Mouse (Mus musculus) limb, embryonic 14.5 days (tissue): ENCODE data around the gene Cfap73. TPM values are rescaled to one million over a fixed set of nuclear protein-coding genes. Genes with fewer than 3 reads are reported as not detected.

Experiments used
- ATAC-seq: fragments of 200-750 bp; cut with Nextera tagmentation; 2 replicates; pipeline ENCODE4 v1.8.0; 2017; ENCODE audit warnings: low read depth, moderate number of reproducible peaks, moderate TSS enrichment; ENCODE audit not compliant: low FRiP score
- DNase-seq: peaks from one replicate; pipeline ENCODE4 v3.0.0-alpha.2; 2015; ENCODE audit warnings: low spot score
- H3K27ac ChIP-seq: fragments of 300-500 bp; sonication (generic); replicated peaks from 2 replicates; pipeline ENCODE4 v1.5.1; 2014; ENCODE audit warnings: low read depth, mild to moderate bottlenecking, low read length, moderate library complexity, mixed read lengths
- H3K27me3 ChIP-seq: fragments of 300-500 bp; sonication (generic); 2 replicates; pipeline ENCODE4 v1.6.1; 2014; ENCODE audit warnings: low read length, mixed read lengths; ENCODE audit not compliant: control insufficient read depth, insufficient read depth
- H3K36me3 ChIP-seq: fragments of 300-500 bp; sonication (generic); 2 replicates; pipeline ENCODE4 v1.6.1; 2014; ENCODE audit warnings: mild to moderate bottlenecking, low read length, moderate library complexity, mixed read lengths; ENCODE audit not compliant: control insufficient read depth, insufficient read depth
- H3K4me1 ChIP-seq: fragments of 300-500 bp; sonication (generic); 2 replicates; pipeline ENCODE4 v1.6.1; 2014; ENCODE audit warnings: antibody characterized with exemption, low read length, mixed read lengths; ENCODE audit not compliant: control insufficient read depth, insufficient read depth
- H3K4me2 ChIP-seq: fragments of 300-500 bp; sonication (generic); replicated peaks from 2 replicates; pipeline ENCODE4 v1.6.1; 2014; ENCODE audit warnings: low read depth, mild to moderate bottlenecking, low read length, moderate library complexity; ENCODE audit not compliant: severe bottlenecking
- H3K4me3 ChIP-seq: fragments of 300-500 bp; sonication (generic); replicated peaks from 2 replicates; pipeline ENCODE4 v1.5.1; 2014; ENCODE audit warnings: low read length
- H3K9ac ChIP-seq: fragments of 300-500 bp; sonication (generic); 2 replicates; pipeline ENCODE4 v1.6.1; 2014; ENCODE audit warnings: mild to moderate bottlenecking, low read depth, low read length, moderate library complexity; ENCODE audit not compliant: severe bottlenecking
- H3K9me3 ChIP-seq: fragments of 300-500 bp; sonication (generic); 2 replicates; pipeline ENCODE4 v1.6.1; 2016; ENCODE audit warnings: low read length; ENCODE audit not compliant: control insufficient read depth
- POLR2A ChIP-seq: fragments of 200-500 bp; IDR thresholded peaks from 2 replicates; pipeline ENCODE4 v1.8.0; 2012; ENCODE audit warnings: inconsistent platforms, mild to moderate bottlenecking, moderate library complexity, borderline replicate concordance; ENCODE audit not compliant: insufficient read depth, insufficient read length; ENCODE audit errors: extremely low read depth
- WGBS: fragments of 180-500 bp; shearing (Covaris S2); extraction: QIAGEN DNeasy Blood & Tissue Kit; methylation state at CpG from one replicate; pipeline ENCODE4 v1.1.7; 2014; 5-methylcytosine and 5-hydroxymethylcytosine counted together
- polyA plus RNA-seq, 2 experiments: library from polyadenylated mRNA; depleted of rRNA in 1 of 2; stranded (reverse) in 1 of 2; unstranded in 1 of 2; fragments of >200 nt; fragmentation: Nextera tagmentation in 1 of 2; extraction: Ambion mirVana in 1 of 2; gene quantifications; 2 replicates each; pipeline versions ENCODE4 v1.2.1 to v1.2.3; 2012 to 2014

The Cfap73 gene
- polyA plus RNA-seq, 2 experiments = not detected

DNA sequence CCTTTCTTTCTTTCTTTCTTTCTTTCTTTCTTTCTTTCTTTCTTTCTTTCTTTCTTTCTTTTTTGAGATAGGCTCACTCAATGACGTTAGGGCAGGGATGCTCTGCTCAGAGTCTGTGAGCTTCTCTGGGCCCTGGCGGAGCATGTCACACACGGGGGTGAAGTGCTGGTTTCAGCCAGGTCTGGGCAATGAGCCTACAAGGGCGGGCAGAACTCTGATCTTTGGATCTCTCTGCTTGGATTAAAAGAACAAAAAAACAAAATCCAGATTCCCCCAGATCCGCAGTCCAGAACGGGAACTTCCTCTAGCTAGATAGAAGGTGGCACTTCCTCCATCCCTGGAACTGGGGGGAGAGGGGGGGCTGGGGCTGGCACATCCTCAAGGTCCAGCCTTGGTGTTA, 11.8 kb upstream of the Cfap73 start:
- Histone ChIP-seq H3K4me1 (peaks cover 3% of the 10 kb centered on the region; the same call in 1 of the 2 replicates), H3K4me3 (no peak overlapping the region), H3K9me3 (no peaks in the 10 kb centered on the region), H3K27ac (no peak overlapping the region), H3K9ac (no peak overlapping the region), H3K27me3 (peaks cover 36% of the 10 kb centered on the region), H3K36me3 (no peaks in the 10 kb centered on the region), H3K4me2 (no peak overlapping the region)
- ATAC-seq (no peak), DNase-seq (no peak)
- WGBS = 52% methylated on average over 6 of the region's 6 CpGs
- no peak for TF ChIP-seq POLR2A

DNA sequence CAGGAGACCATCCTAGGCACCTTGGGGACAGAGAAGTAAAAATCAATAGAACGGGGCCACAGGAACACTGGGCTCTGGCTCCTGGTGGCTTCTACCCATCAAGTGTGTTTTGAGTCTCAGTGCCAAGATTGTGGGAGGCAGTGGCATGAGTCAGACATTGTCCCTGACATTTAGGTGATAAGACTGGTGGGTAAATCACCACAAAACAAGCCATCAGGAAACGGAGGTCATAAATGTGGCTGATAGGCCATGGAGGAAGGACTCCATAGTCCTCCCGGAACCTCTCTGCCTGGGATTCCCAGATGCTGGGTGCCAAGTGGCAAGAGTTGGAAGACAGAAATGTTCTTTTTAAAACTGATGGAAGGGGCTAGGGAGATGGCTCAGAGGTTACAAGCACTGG, 10.2 kb upstream of the Cfap73 start:
- DNase-seq (no peak), ATAC-seq (no peak)
- no peak overlapping the region for H3K27ac ChIP-seq
- WGBS = 73% methylated on average over 3 of the region's 3 CpGs
- no peak overlapping the region for H3K4me3 ChIP-seq
- H3K9me3 ChIP-seq = no peaks in the 10 kb centered on the region
- peaks cover 3% of the 10 kb centered on the region; the same call in 1 of the 2 replicates for H3K4me1 ChIP-seq
- no peak overlapping the region for H3K4me2 ChIP-seq
- TF ChIP-seq POLR2A = no peak
- no peaks in the 10 kb centered on the region for H3K36me3 ChIP-seq
- H3K9ac ChIP-seq = no peak overlapping the region
- H3K27me3 ChIP-seq = peaks cover 21% of the 10 kb centered on the region

DNA sequence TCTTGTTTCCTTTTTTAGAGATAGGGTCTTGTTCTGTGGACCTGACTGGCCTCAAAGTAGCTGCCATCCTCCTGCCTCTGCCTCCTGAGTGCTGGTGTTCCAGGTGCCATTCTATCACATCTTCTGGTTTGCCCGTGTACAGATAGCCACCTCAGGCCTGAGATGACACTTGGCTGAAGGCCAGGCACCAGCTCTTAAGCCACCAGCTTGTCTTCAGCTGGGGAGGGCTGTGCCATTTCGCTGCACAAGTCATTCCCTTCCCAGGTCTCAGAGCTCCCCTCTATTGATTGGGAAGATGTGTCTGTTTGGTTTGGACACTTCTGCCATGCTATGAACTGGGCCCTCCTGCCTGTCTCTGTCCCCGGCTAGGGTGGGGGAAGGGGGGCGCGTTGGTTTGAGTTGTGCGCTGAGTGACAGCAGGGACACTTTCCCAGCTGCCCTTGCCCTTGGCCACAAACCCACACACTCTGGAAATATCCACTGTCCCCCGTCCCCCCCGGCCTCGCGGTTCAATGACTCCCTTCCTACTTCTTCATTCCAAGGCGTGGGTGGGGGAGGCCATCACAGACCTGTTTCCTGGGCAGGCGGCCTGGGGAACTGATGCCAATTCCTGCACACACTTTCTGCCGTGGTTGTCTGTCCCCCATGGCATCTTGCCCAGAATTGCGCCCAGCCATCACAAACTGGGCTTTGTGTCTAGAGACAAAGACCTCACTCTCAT, 9.5 kb upstream of the Cfap73 start:
- Histone ChIP-seq H3K4me3 (no peak overlapping the region), H3K36me3 (no peaks in the 10 kb centered on the region), H3K27ac (no peak overlapping the region), H3K4me2 (no peak overlapping the region), H3K9me3 (no peaks in the 10 kb centered on the region), H3K4me1 (peaks cover under 1% of the 10 kb centered on the region; the same call in 1 of the 2 replicates), H3K9ac (no peak overlapping the region), H3K27me3 (peaks cover 14% of the 10 kb centered on the region)
- 68% methylated on average over 14 of the region's 14 CpGs for WGBS
- DNase-seq (no peak), ATAC-seq (no peak)
- no peak for TF ChIP-seq POLR2A

DNA sequence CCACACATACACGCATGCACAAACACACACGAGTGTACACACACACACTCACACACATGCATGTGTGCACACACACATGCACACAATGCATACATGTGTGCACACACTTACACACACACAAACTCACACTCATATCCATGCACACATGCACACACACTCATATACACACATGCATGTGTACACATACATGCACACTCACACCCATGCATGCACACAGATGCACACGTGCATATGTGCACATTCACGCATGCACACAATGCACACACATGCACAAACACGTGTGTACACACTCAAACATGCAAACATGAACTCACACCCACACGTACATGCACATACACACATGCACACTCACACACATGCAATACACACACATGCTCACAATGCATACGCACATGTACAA, 6.1 kb upstream of the Cfap73 start:
- Histone ChIP-seq H3K9ac (no peak overlapping the region), H3K4me2 (no peak overlapping the region), H3K9me3 (no peaks in the 10 kb centered on the region), H3K27me3 (no peaks in the 10 kb centered on the region), H3K4me3 (no peak overlapping the region), H3K4me1 (no peaks in the 10 kb centered on the region), H3K36me3 (no peaks in the 10 kb centered on the region), H3K27ac (no peak overlapping the region)
- DNase-seq (no peak), ATAC-seq (no peak)
- TF ChIP-seq POLR2A = no peak
- 89% methylated on average over 7 of the region's 7 CpGs for WGBS

DNA sequence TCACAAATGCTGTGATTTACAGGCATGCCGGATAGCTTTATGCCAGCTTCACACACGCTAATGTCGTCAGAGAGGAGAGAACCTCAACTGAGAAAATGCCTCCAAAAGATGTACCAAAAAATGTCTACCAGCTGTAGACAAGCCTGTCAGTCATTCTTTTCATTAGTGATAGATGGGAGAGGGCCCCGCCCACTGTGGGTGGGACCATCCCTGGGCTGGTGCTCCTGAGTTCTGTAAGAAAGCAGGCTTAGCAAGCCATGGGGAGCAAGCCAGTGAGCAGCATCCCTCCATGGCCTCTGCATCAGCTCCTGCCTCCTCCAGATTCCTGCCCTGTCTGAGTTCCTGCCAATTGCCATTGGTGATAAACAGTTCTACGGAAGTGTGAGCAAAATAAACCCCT, 1.6 kb upstream of the Cfap73 start:
- 71% methylated on average over 5 of the region's 5 CpGs for WGBS
- peaks cover 1% of the 10 kb centered on the region; the same call in 1 of the 2 replicates for H3K27me3 ChIP-seq
- TF ChIP-seq POLR2A = no peak
- no peak overlapping the region for H3K4me2 ChIP-seq
- no peaks in the 10 kb centered on the region for H3K36me3 ChIP-seq
- H3K4me1 ChIP-seq = no peaks in the 10 kb centered on the region
- H3K4me3 ChIP-seq = no peak overlapping the region
- H3K9me3 ChIP-seq = peaks cover 6% of the 10 kb centered on the region; the same call in 1 of the 2 replicates
- no peak overlapping the region for H3K27ac ChIP-seq
- no peak for ATAC-seq
- no peak overlapping the region for H3K9ac ChIP-seq
- no peak for DNase-seq
